Mouse (Mus musculus) hindbrain, embryonic 12.5 days (tissue): ENCODE data around the gene Zbtb3. TPM values are rescaled to one million over a fixed set of nuclear protein-coding genes. Genes with fewer than 3 reads are reported as not detected.

ENCODE experiments used
- ATAC-seq: fragments of 200-750 bp; cut with Nextera tagmentation; 2 replicates; pipeline ENCODE4 v1.8.0; 2017; ENCODE audit warnings: moderate TSS enrichment; ENCODE audit not compliant: low FRiP score
- H3K27ac ChIP-seq: fragments of 300-500 bp; sonication (generic); 2 replicates; pipeline ENCODE4 v1.5.1; 2016; ENCODE audit warnings: mild to moderate bottlenecking
- H3K27me3 ChIP-seq: fragments of 300-500 bp; sonication (generic); 2 replicates; pipeline ENCODE4 v1.6.1; 2016; ENCODE audit warnings: mild to moderate bottlenecking
- H3K36me3 ChIP-seq: fragments of 300-500 bp; sonication (generic); 2 replicates; pipeline ENCODE4 v1.6.1; 2016; ENCODE audit warnings: mild to moderate bottlenecking
- H3K4me1 ChIP-seq: fragments of 300-500 bp; sonication (generic); 2 replicates; pipeline ENCODE4 v1.6.1; 2016
- H3K4me2 ChIP-seq: fragments of 300-500 bp; sonication (generic); replicated peaks from 2 replicates; pipeline ENCODE4 v1.6.1; 2016; ENCODE audit warnings: mild to moderate bottlenecking
- H3K4me3 ChIP-seq: fragments of 300-500 bp; sonication (generic); 2 replicates; pipeline ENCODE4 v1.5.1; 2016; ENCODE audit warnings: mild to moderate bottlenecking
- H3K9ac ChIP-seq: fragments of 300-500 bp; sonication (generic); 2 replicates; pipeline ENCODE4 v1.6.1; 2016; ENCODE audit warnings: mild to moderate bottlenecking, moderate library complexity
- H3K9me3 ChIP-seq: fragments of 300-500 bp; sonication (generic); replicated peaks from 2 replicates; pipeline ENCODE4 v1.6.1; 2016; ENCODE audit warnings: mild to moderate bottlenecking
- WGBS: fragments of 180-500 bp; shearing (Covaris S2); methylation state at CpG from one replicate; pipeline ENCODE4 v1.1.7; 2016; 5-methylcytosine and 5-hydroxymethylcytosine counted together
- polyA plus RNA-seq: library from polyadenylated mRNA; unstranded; fragments of >200 nt; fragmentation: Nextera tagmentation; extraction: Ambion mirVana; gene quantifications from 2 replicates; pipeline ENCODE4 v1.2.1, GENCODE M21; 2016

Gene Zbtb3
- polyA plus RNA-seq, 1 experiment from 2014 or later: 7.4 TPM

DNA sequence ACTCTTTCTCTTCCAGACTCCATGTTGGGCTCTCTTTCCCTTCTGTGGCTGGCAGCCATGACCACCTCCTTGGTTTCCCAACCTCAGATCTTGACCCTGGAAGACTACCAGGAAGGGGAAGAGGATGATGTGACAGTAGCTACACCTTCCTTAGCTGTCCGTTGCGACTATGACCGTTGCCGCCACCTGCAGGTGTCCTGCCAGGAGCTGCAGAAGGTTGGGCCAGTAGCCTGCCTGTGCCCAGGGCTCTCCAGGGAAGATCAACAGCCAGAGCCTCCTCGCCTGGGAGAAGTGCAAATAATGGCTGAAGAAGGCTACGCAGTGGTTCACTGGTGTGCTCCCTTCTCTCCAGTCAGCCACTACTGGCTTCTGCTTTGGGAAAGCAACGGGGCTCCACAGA is 49.3 kb downstream of the Zbtb3 start:
- no peak overlapping the region for H3K9ac ChIP-seq
- H3K36me3 ChIP-seq: peaks cover 22% of the 10 kb centered on the region
- no peak overlapping the region for H3K4me2 ChIP-seq
- no peak for ATAC-seq
- no peak overlapping the region for H3K27ac ChIP-seq
- H3K9me3 ChIP-seq: no peaks in the 10 kb centered on the region
- no peaks in the 10 kb centered on the region for H3K27me3 ChIP-seq
- H3K4me1 ChIP-seq: no peaks in the 10 kb centered on the region
- WGBS: 48% methylated on average over 7 of the region's 7 CpGs
- H3K4me3 ChIP-seq: no peak overlapping the region

DNA sequence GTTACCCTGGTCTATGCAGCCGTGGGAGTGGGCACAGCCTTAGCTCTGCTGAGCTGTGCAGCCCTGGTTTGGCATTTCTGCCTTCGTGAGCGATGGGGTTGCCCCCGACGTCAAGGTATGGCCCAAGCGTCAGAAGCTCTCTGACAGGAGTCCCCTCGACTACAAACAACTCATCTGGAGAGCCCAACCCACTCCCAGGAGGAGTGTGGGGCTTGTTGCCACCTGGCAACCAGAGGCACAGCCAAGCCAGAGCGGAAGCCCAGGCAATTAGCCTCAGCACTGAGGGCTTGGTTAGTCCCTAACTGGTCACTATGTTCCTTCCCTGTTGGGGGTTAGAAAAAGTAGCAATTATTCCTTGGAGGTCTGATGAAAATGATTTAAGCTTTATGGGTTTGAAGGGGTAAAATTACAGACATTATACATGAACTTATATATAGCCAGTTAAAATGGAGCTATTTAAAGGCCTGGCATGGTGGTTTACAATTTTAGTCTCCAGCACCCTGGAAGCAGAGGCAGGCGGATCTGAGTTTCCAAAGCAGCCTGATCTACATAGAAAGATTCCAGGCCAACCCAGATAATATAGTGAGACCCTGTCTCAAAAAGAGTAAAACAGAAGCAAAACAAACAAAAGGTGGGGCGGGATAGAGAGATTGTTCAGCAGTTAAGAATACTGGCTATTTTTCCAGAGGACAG is 50.0 kb downstream of the Zbtb3 start:
- peaks cover 15% of the 10 kb centered on the region for H3K36me3 ChIP-seq
- no peak overlapping the region for H3K4me3 ChIP-seq
- H3K9ac ChIP-seq: no peak overlapping the region
- H3K4me2 ChIP-seq: no peak overlapping the region
- no peaks in the 10 kb centered on the region for H3K4me1 ChIP-seq
- ATAC-seq: no peak
- no peak overlapping the region for H3K27ac ChIP-seq
- H3K27me3 ChIP-seq: no peaks in the 10 kb centered on the region
- 67% methylated on average over 10 of the region's 10 CpGs for WGBS
- H3K9me3 ChIP-seq: no peaks in the 10 kb centered on the region

DNA sequence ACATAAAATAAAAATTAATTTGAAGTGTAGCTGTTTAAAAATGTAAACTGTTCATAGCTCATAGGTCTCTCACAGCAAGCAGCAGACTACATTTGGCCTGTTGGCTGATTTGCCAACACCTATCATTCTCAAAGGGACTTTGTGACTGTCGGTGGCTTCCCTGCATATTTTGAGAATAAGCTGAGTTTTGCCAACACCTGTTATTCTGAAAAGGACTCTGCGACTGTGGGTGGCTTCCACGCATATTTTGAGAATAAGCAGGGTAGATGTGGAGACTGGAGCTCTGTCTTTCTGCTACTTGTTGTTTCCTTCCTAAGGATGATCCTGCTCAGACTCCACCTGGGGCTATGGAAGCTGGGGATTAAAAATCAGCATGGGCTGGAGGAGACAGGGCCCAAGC is 50.8 kb downstream of the Zbtb3 start:
- no peak for ATAC-seq
- no peaks in the 10 kb centered on the region for H3K4me1 ChIP-seq
- H3K27ac ChIP-seq: no peak overlapping the region
- H3K9me3 ChIP-seq: no peaks in the 10 kb centered on the region
- no peak overlapping the region for H3K4me3 ChIP-seq
- H3K4me2 ChIP-seq: no peak overlapping the region
- peaks cover 8% of the 10 kb centered on the region for H3K36me3 ChIP-seq
- H3K9ac ChIP-seq: no peak overlapping the region
- H3K27me3 ChIP-seq: no peaks in the 10 kb centered on the region
- 83% methylated on average over 3 of the region's 3 CpGs for WGBS

Other genes with a start within 250 kb of the Zbtb3 start
- 0.89 and 0.93 TPM in 2 replicates for gene Slc22a8, start 211.3 kb upstream of the Zbtb3 start, polyA plus RNA-seq
- gene Slc22a6, start 184.5 kb upstream of the Zbtb3 start, polyA plus RNA-seq: 3.3 and 3.7 TPM in 2 replicates
- 0.61 and 0.94 TPM in 2 replicates for gene Chrm1, start 138.8 kb upstream of the Zbtb3 start, polyA plus RNA-seq
- gene Slc3a2, start 79.2 kb upstream of the Zbtb3 start, polyA plus RNA-seq: 126 and 127 TPM in 2 replicates
- 72.6 and 73.3 TPM in 2 replicates for gene Wdr74, start 66.7 kb upstream of the Zbtb3 start, polyA plus RNA-seq
- 2.4 and 4.5 TPM in 2 replicates for gene 1700092M07Rik, start 61.8 kb upstream of the Zbtb3 start, polyA plus RNA-seq
- 128 and 132 TPM in 2 replicates for gene Stx5a, start 61.1 kb upstream of the Zbtb3 start, polyA plus RNA-seq
- gene Nxf1, start 45.5 kb upstream of the Zbtb3 start, polyA plus RNA-seq: 190 and 196 TPM in 2 replicates
- gene Tmem223, start 31.6 kb upstream of the Zbtb3 start, polyA plus RNA-seq: 189 and 213 TPM in 2 replicates
- gene Tmem179b, start 28.1 kb upstream of the Zbtb3 start, polyA plus RNA-seq: 36.9 and 39.7 TPM in 2 replicates
- 31.8 and 32.4 TPM in 2 replicates for gene Taf6l, start 16.1 kb upstream of the Zbtb3 start, polyA plus RNA-seq
- 146 and 149 TPM in 2 replicates for gene Polr2g, start 4.0 kb upstream of the Zbtb3 start, polyA plus RNA-seq
- 55.6 and 61.4 TPM in 2 replicates for gene Ttc9c, start 16.8 kb downstream of the Zbtb3 start, polyA plus RNA-seq
- 6.2 and 6.8 TPM in 2 replicates for gene Hnrnpul2, start 17.5 kb downstream of the Zbtb3 start, polyA plus RNA-seq
- not detected in 2 replicates for gene AC129217.1, start 27.2 kb downstream of the Zbtb3 start, polyA plus RNA-seq
- gene Bscl2, start 34.9 kb downstream of the Zbtb3 start, polyA plus RNA-seq: 65.8 and 66.1 TPM in 2 replicates
- gene Gng3, start 36.6 kb downstream of the Zbtb3 start, polyA plus RNA-seq: 171 and 176 TPM in 2 replicates
- 0.49 and 0.82 TPM in 2 replicates for gene Lrrn4cl, start 48.2 kb downstream of the Zbtb3 start, polyA plus RNA-seq
- 166 and 175 TPM in 2 replicates for gene Ubxn1, start 68.9 kb downstream of the Zbtb3 start, polyA plus RNA-seq
- 62.1 and 64.7 TPM in 2 replicates for gene Uqcc3, start 78.4 kb downstream of the Zbtb3 start, polyA plus RNA-seq
- 69.0 and 69.5 TPM in 2 replicates for gene Lbhd1, start 81.2 kb downstream of the Zbtb3 start, polyA plus RNA-seq
- gene Gm49403, start 81.4 kb downstream of the Zbtb3 start, polyA plus RNA-seq: not detected in 2 replicates
- gene 1810009A15Rik, start 86.3 kb downstream of the Zbtb3 start, polyA plus RNA-seq: 74.3 and 87.4 TPM in 2 replicates
- not detected in 2 replicates for gene Gm49416, start 86.4 kb downstream of the Zbtb3 start, polyA plus RNA-seq
- gene Ints5, start 90.5 kb downstream of the Zbtb3 start, polyA plus RNA-seq: 43.4 and 45.2 TPM in 2 replicates
- 114 and 118 TPM in 2 replicates for gene Ganab, start 95.5 kb downstream of the Zbtb3 start, polyA plus RNA-seq
- gene B3gat3, start 117.8 kb downstream of the Zbtb3 start, polyA plus RNA-seq: 79.6 and 82.8 TPM in 2 replicates
- gene Rom1, start 126.8 kb downstream of the Zbtb3 start, polyA plus RNA-seq: 1.8 and 3.2 TPM in 2 replicates
- gene Eml3, start 127.0 kb downstream of the Zbtb3 start, polyA plus RNA-seq: 17.0 and 17.1 TPM in 2 replicates
- gene Mta2, start 139.3 kb downstream of the Zbtb3 start, polyA plus RNA-seq: 174 and 185 TPM in 2 replicates
- gene Tut1, start 151.3 kb downstream of the Zbtb3 start, polyA plus RNA-seq: 32.3 and 35.7 TPM in 2 replicates
- gene Eef1g, start 164.5 kb downstream of the Zbtb3 start, polyA plus RNA-seq: 352 and 372 TPM in 2 replicates
- gene Ahnak, start 186.7 kb downstream of the Zbtb3 start, polyA plus RNA-seq: 12.7 and 15.4 TPM in 2 replicates